Mouse (Mus musculus) testis, adult 2 months (tissue): Measurements from ENCODE around the gene Gnaq.

Experiments used
- CTCF ChIP-seq: fragments of 200-500 bp; IDR thresholded peaks from 2 replicates; pipeline ENCODE4 v1.5.1; 2012; ENCODE audit warnings: low read depth, mild to moderate bottlenecking, inconsistent platforms, low read length, moderate library complexity; ENCODE audit not compliant: control insufficient read depth, insufficient read depth, insufficient replicate concordance
- POLR2A ChIP-seq: fragments of 200-500 bp; IDR thresholded peaks from 2 replicates; pipeline ENCODE4 v1.6.1; 2012; ENCODE audit warnings: low read depth, mild to moderate bottlenecking, inconsistent platforms, low read length, moderate library complexity; ENCODE audit not compliant: control insufficient read depth

DNA sequence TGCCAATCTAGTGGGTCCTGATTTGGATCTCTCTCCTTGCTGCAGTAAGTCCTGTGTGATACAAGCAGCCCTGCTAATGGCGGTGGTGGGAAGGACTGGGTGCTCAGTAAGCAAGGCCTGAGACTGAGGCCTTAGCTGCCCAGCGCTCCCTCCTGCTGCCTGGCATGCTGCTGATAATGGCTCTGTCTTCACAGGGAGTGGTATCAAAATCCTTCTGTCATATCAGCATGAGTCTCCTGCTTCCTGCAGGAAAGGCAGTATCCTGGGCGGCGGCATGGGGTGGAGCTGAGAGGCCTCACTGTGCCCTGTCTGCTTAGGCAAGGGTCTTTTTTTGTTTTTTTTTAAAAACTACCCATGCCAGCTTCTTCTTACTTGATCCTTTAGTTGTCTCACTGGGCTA, 9.2 kb downstream of the Gnaq start:
- TF ChIP-seq POLR2A (no peak), CTCF (no peak)
